Mouse (Mus musculus) stomach, postnatal 0 days (tissue): ENCODE results near the gene Klhl8.

Source experiments
- CTCF ChIP-seq: IDR thresholded peaks from 2 replicates; pipeline ENCODE4 v1.5.1; 2016; ENCODE audit warnings: antibody characterized with exemption, low read depth, mild to moderate bottlenecking, moderate library complexity
- EP300 ChIP-seq: optimal IDR thresholded peaks from 2 replicates; pipeline ENCODE3; 2016; ENCODE audit warnings: antibody characterized with exemption

DNA sequence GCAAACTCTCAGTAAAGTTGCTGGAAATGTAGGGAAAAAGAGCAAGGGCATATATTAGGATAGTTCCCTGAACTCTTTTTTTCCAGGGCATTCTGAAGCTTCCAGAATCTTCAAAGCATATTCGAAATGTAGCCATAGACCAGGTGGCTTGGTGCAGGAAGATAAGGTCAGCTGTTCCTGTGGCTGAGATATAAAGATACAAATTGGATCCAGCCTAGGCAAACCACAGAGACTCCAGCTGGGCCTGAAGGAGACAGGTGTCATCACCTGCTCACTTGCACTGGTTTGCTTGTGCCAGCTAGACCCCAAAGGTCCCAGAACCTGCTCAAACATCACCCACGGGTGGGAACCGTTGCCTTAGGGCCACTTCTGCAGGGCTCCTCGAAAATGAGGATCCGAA lies 496 bp upstream of the Klhl8 start:
- TF ChIP-seq CTCF (no peak), EP300 (no peak)
